ENCODE assay signal across 23 mouse cellular contexts in the genomic region with DNA sequence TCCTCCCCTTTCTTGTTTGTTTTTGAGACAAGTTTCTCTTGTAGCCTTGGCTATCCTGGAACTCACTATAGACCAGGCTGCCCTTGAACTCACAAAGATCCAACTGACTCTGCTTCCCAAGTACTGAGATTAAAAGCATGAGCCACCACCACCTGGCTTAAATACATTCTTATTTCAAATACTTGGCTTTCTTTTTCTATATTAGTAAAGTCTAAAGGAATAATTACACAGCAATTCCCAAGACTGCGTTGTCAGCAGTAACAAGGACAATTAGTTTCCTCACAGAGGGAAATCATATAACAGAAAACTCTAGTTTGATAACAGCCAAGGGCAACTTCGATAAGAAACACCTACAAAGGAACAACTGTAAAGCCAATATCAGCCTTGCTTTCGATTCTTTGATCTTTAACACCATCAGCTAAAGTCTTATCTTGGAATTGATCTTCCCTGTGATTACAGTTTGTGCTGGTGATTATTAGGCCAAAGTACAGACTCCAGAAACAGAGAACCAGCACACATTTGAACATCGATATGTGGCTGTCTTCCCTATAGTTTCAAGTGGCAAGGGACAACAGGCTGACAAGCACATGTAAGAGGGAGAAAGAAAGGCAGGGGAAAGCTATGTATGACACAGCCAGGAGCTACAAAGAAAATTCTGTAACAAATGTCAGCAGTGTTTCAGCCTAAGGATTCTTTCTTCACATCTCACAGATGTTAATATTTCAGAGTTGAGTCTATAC.
DNase-seq lines count a peak whose midpoint lies in the region; ATAC-seq and TF ChIP-seq lines count a peak whose summit lies in the region.
"Had no signal": no experiment of that assay in that cellular context is flagged by ENCODE, and none has a peak within 500 bp of the region (broad histone marks: within the 10 kb centered on the region; RNA-seq: fewer than 3 reads in every experiment).

No protein-coding gene starts in this region.

- peak; percentile 0 for DNase-seq in midbrain, postnatal 0 days (ENCODE audit: low spot score)
- no peak for DNase-seq in midbrain, embryonic 11.5 days (ENCODE audit: low spot score, missing footprints)
- DNase-seq in forebrain, embryonic 11.5 days (ENCODE audit: low spot score), result no peak
- no peak for DNase-seq in embryo, embryonic 11 days
- no peak for DNase-seq in forebrain, embryonic 14.5 days (ENCODE audit: low spot score)
- DNase-seq: adrenal gland, adult 8-10 months; adrenal gland, postnatal 14 days; adrenal gland, postnatal 36 days; cerebellum, adult 11-12 months; cerebellum, adult 2 months; cerebellum, adult 9-10 months; cerebellum, postnatal 10 days; cerebellum, postnatal 25 days had no signal

- no peaks in the 10 kb centered on the region for H3K36me3 ChIP-seq in midbrain, postnatal 0 days (ENCODE audit: insufficient read depth, low read length)
- H3K36me3 ChIP-seq in midbrain, embryonic 11.5 days (ENCODE audit: control insufficient read depth, insufficient read depth, low read length), result no peaks in the 10 kb centered on the region
- no peaks in the 10 kb centered on the region for H3K36me3 ChIP-seq in intestine, embryonic 15.5 days
- H3K36me3 ChIP-seq in intestine, postnatal 0 days (ENCODE audit: control insufficient read depth, insufficient read depth), result no peaks in the 10 kb centered on the region
- H3K36me3 ChIP-seq in forebrain, embryonic 11.5 days (ENCODE audit: control insufficient read depth, insufficient read depth, low read length), result no peaks in the 10 kb centered on the region
- H3K36me3 ChIP-seq in forebrain, embryonic 14.5 days (ENCODE audit: control insufficient read depth, insufficient read depth, low read length), result no peaks in the 10 kb centered on the region
- H3K36me3 ChIP-seq: embryonic facial prominence, embryonic 13.5 days; embryonic facial prominence, embryonic 15.5 days; forebrain, embryonic 10.5 days had no signal

- 79% methylated on average over 4 of the region's 4 CpGs for WGBS in midbrain, postnatal 0 days
- WGBS in midbrain, embryonic 11.5 days, result 82% methylated on average over 4 of the region's 4 CpGs
- 63% methylated on average over 4 of the region's 4 CpGs for WGBS in intestine, embryonic 15.5 days
- WGBS in intestine, postnatal 0 days, result 38% methylated on average over 4 of the region's 4 CpGs
- 87% methylated on average over 4 of the region's 4 CpGs for WGBS in forebrain, embryonic 11.5 days
- WGBS in forebrain, embryonic 14.5 days, result 87% methylated on average over 4 of the region's 4 CpGs

- H3K4me1 ChIP-seq in midbrain, postnatal 0 days (ENCODE audit: insufficient read depth, low read length), result no peaks in the 10 kb centered on the region
- H3K4me1 ChIP-seq in midbrain, embryonic 11.5 days (ENCODE audit: control insufficient read depth, insufficient read depth, low read length), result no peaks in the 10 kb centered on the region
- no peaks in the 10 kb centered on the region for H3K4me1 ChIP-seq in intestine, embryonic 15.5 days (replicated peaks)
- H3K4me1 ChIP-seq in intestine, postnatal 0 days (replicated peaks; ENCODE audit: control insufficient read depth, insufficient read depth, low read length), result no peaks in the 10 kb centered on the region
- H3K4me1 ChIP-seq in forebrain, embryonic 11.5 days (replicated peaks; ENCODE audit: control insufficient read depth, insufficient read depth, low read length), result no peaks in the 10 kb centered on the region
- no peaks in the 10 kb centered on the region for H3K4me1 ChIP-seq in forebrain, embryonic 14.5 days (ENCODE audit: control insufficient read depth, insufficient read depth, low read length)
- H3K4me1 ChIP-seq: embryonic facial prominence, embryonic 13.5 days; embryonic facial prominence, embryonic 15.5 days; forebrain, embryonic 10.5 days; forebrain, embryonic 13.5 days had no signal

- no peak overlapping the region for H3K4me2 ChIP-seq in midbrain, postnatal 0 days (ENCODE audit: low read depth, low read length, poor library complexity, severe bottlenecking)
- no peak overlapping the region for H3K4me2 ChIP-seq in midbrain, embryonic 11.5 days
- no peak overlapping the region for H3K4me2 ChIP-seq in intestine, embryonic 15.5 days (replicated peaks)
- H3K4me2 ChIP-seq in intestine, postnatal 0 days (replicated peaks; ENCODE audit: low read depth), result 0 out of 2 replicates have a peak overlapping the region, but pooled peaks have one; percentile 9
- H3K4me2 ChIP-seq in forebrain, embryonic 11.5 days (ENCODE audit: low read depth, low read length, severe bottlenecking), result no peak overlapping the region
- H3K4me2 ChIP-seq in forebrain, embryonic 14.5 days (ENCODE audit: low read length), result no peak overlapping the region
- H3K4me2 ChIP-seq: embryonic facial prominence, embryonic 13.5 days; embryonic facial prominence, embryonic 15.5 days; forebrain, embryonic 13.5 days had no signal

- no peak overlapping the region for H3K27ac ChIP-seq in midbrain, postnatal 0 days (ENCODE audit: low read depth, low read length)
- H3K27ac ChIP-seq in midbrain, embryonic 11.5 days (ENCODE audit: low read depth, low read length), result no peak overlapping the region
- no peak overlapping the region for H3K27ac ChIP-seq in intestine, embryonic 15.5 days
- no peak overlapping the region for H3K27ac ChIP-seq in intestine, postnatal 0 days (ENCODE audit: low read depth, low read length)
- no peak overlapping the region for H3K27ac ChIP-seq in forebrain, embryonic 11.5 days (ENCODE audit: low read depth, low read length)
- no peak overlapping the region for H3K27ac ChIP-seq in forebrain, embryonic 14.5 days (ENCODE audit: low read depth, low read length)
- H3K27ac ChIP-seq: embryonic facial prominence, embryonic 13.5 days; embryonic facial prominence, embryonic 15.5 days; forebrain, embryonic 10.5 days; forebrain, embryonic 13.5 days had no signal

- H3K9me3 ChIP-seq in midbrain, postnatal 0 days (ENCODE audit: low read length), result no peaks in the 10 kb centered on the region
- H3K9me3 ChIP-seq in midbrain, embryonic 11.5 days (ENCODE audit: control insufficient read depth, low read length), result no peaks in the 10 kb centered on the region
- H3K9me3 ChIP-seq in intestine, embryonic 15.5 days, result no peaks in the 10 kb centered on the region
- no peaks in the 10 kb centered on the region for H3K9me3 ChIP-seq in intestine, postnatal 0 days (ENCODE audit: control insufficient read depth)
- H3K9me3 ChIP-seq in forebrain, embryonic 11.5 days (ENCODE audit: control insufficient read depth, low read length), result no peaks in the 10 kb centered on the region
- no peaks in the 10 kb centered on the region for H3K9me3 ChIP-seq in forebrain, embryonic 14.5 days (replicated peaks; ENCODE audit: control insufficient read depth, low read length)
- H3K9me3 ChIP-seq: embryonic facial prominence, embryonic 13.5 days; embryonic facial prominence, embryonic 15.5 days; forebrain, embryonic 10.5 days; forebrain, embryonic 13.5 days had no signal

- no peak for TF ChIP-seq CTCF in midbrain, postnatal 0 days (IDR thresholded peaks at IDR 0.05)
- TF ChIP-seq CTCF in intestine, postnatal 0 days (IDR thresholded peaks at IDR 0.05; ENCODE audit: low read depth), result no peak

- H3K27me3 ChIP-seq in midbrain, postnatal 0 days (ENCODE audit: insufficient read depth, low read length), result no peaks in the 10 kb centered on the region
- H3K27me3 ChIP-seq in midbrain, embryonic 11.5 days (ENCODE audit: control insufficient read depth, insufficient read depth, low read length), result no peaks in the 10 kb centered on the region
- H3K27me3 ChIP-seq in intestine, embryonic 15.5 days (replicated peaks), result no peaks in the 10 kb centered on the region
- no peaks in the 10 kb centered on the region for H3K27me3 ChIP-seq in intestine, postnatal 0 days (replicated peaks; ENCODE audit: control insufficient read depth, insufficient read depth, low read length)
- no peaks in the 10 kb centered on the region for H3K27me3 ChIP-seq in forebrain, embryonic 11.5 days (ENCODE audit: control insufficient read depth, insufficient read depth, low read length)
- no peaks in the 10 kb centered on the region for H3K27me3 ChIP-seq in forebrain, embryonic 14.5 days (replicated peaks; ENCODE audit: control insufficient read depth, insufficient read depth, low read length)
- H3K27me3 ChIP-seq: embryonic facial prominence, embryonic 13.5 days; embryonic facial prominence, embryonic 15.5 days; forebrain, embryonic 13.5 days had no signal

- ATAC-seq in midbrain, postnatal 0 days (ENCODE audit: low FRiP score), result no peak
- no peak for ATAC-seq in midbrain, embryonic 11.5 days (ENCODE audit: low FRiP score)
- ATAC-seq in intestine, embryonic 15.5 days, result peak; percentile 86
- ATAC-seq in intestine, postnatal 0 days, result no peak
- no peak for ATAC-seq in forebrain, embryonic 11.5 days (replicated peaks; ENCODE audit: low FRiP score)
- ATAC-seq in forebrain, embryonic 14.5 days, result no peak
- ATAC-seq: activated CD4-positive, CD25-positive, alpha-beta regulatory T cell, adult 4 months; forebrain, embryonic 13.5 days; forebrain, embryonic 16.5 days; Patski had no signal

- H3K4me3 ChIP-seq in midbrain, postnatal 0 days (ENCODE audit: low read depth, low read length), result no peak overlapping the region
- H3K4me3 ChIP-seq in midbrain, embryonic 11.5 days (ENCODE audit: low read depth, low read length), result no peak overlapping the region
- no peak overlapping the region for H3K4me3 ChIP-seq in intestine, embryonic 15.5 days (replicated peaks)
- H3K4me3 ChIP-seq in intestine, postnatal 0 days (ENCODE audit: low read depth, low read length), result no peak overlapping the region
- H3K4me3 ChIP-seq in forebrain, embryonic 11.5 days (ENCODE audit: low read depth, low read length), result no peak overlapping the region
- H3K4me3 ChIP-seq in forebrain, embryonic 14.5 days (ENCODE audit: low read depth, low read length), result no peak overlapping the region
- H3K4me3 ChIP-seq: embryonic facial prominence, embryonic 13.5 days; embryonic facial prominence, embryonic 15.5 days; erythroblast, embryonic 14.5 days; forebrain, embryonic 10.5 days; forebrain, embryonic 13.5 days had no signal

- no peak overlapping the region for H3K9ac ChIP-seq in midbrain, postnatal 0 days (replicated peaks; ENCODE audit: low read length, poor library complexity, severe bottlenecking)
- no peak overlapping the region for H3K9ac ChIP-seq in midbrain, embryonic 11.5 days (ENCODE audit: low read length)
- H3K9ac ChIP-seq in intestine, embryonic 15.5 days, result no peak overlapping the region
- no peak overlapping the region for H3K9ac ChIP-seq in intestine, postnatal 0 days (ENCODE audit: low read depth, low read length)
- H3K9ac ChIP-seq in forebrain, embryonic 11.5 days (ENCODE audit: low read length), result no peak overlapping the region
- no peak overlapping the region for H3K9ac ChIP-seq in forebrain, embryonic 14.5 days (ENCODE audit: low read length)
- H3K9ac ChIP-seq: embryonic facial prominence, embryonic 13.5 days; embryonic facial prominence, embryonic 15.5 days; forebrain, embryonic 13.5 days had no signal
